Mouse (Mus musculus) mouse embryonic stem cell (cell line): ENCODE results near the gene Zfp60.
"Not testable (repeated sequence)": the region's sequence is repeated elsewhere in the genome, so short reads cannot be mapped to it uniquely, and the experiment has no call there.

Source experiments
- in situ Hi-C, 2 experiments: fragments of 300-500 bp; cut with MboI; formaldehyde crosslinking; loops; 1 replicate in 1 of 2; 3 replicates in 1 of 2; pipeline ENCODE4 v1.14.3; 2019 to 2020; ENCODE audit warnings: low sequenced_read_pairs in 2 of 2, low pct_unique_long_range_greater_than_20kb in 1 of 2, mixed read lengths in 1 of 2; ENCODE audit not compliant: unreplicated experiment in 1 of 2

The Zfp60 gene

DNA sequence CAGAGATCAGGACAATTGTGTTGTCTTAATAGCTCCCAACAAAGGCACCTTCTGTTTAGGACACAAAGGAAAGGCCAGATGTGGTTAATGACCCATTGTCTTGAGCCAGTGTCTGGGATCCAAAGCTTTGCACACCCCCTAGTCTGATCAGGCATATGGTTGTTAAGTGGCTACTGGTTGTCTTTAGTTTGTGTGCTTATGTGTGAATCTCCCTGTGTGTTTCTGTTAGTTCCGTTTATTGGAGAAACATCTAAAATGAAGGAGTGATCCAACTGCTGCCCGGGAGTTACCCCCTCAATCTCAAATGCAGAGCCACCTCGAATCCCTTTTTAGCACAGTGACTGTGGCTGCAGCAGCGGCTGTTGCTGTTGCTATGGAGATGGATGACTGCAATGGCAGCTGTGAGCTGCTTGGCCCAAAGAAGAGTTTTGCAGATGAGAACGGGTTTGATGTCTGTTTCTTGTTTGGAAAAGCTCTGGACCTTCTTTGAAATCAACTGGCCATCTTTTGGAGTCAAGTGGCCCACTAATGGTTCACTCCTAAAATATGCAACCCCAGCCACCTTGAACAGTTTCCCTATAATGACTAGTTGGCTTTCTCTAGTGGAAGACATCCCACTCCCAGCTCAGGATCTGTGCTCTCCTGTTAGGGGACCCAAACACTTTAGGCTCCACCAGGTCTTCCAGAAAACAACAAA is 25.3 kb downstream of the Zfp60 start:
- in situ Hi-C loops: no loop called here

DNA sequence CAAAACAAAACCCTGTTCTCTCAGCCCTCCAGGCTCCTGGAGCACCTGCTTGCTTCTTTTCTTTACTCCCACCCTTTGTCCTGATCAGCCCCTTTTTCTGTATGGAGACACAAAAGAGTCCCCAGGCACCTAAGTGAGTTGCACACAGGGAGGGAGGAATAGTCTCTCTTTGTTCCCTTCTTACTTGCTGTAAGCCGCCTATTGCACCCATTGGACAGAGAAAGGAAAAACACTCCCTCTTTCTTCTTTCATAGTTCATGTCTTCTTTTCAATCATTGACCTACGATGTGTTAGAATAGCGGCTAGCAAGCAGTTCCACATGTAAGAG is 25.8 kb downstream of the Zfp60 start:
- in situ Hi-C loops: no loop called here

DNA sequence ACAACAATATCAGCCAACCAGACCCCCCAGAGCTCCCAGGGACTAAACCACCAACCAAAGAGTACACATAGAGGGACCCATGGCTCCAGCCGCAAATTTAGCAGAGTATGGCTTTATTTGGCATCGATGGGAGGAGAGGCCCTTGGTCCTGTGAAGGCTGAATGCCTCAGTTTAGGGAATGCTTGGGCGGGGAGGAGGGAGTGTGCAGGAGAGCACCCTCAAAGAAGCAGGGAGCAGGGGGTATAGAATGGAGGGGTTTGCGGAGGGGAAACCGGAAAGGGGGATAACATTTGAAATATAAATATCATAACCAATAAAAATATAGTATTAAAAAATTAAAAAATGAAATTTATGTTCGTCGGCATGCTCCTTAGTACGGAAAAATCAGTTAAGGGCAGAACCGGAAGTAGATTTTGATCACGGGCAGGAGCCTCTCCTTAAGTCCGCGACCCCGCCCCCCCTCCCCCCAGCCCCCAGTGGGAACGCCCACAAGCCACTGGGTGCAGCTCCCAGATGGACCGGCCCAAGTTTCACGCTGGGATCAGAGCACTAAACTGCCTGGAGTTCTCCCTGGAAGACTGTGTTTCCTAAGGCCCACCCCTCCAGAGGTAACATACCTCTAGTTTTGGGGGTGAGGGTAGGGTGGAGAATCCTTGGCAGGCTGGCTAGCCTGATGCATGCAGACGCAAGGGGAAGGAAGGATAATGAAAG is 34.1 kb downstream of the Zfp60 start:
- in situ Hi-C loops: no loop called here

DNA sequence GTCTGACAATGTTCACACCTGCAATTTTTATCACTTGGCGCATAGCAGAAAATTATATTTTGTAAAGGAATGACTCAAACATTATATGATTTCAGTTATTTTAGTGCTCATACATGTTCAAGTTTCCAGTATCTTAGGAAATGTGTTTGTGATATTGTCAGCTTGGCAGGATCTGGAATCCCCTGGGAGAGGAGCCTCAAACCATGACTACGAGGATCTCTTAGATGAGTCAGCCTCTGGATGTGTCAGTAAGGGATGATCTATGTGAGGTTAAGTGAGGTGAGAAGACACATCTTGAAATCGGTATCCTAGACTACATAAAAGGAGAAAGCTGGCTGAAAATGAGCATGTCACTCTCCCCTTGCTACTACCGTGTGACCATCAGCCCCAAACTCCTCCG is 58.1 kb downstream of the Zfp60 start:
- in situ Hi-C loops: no loop called here

DNA sequence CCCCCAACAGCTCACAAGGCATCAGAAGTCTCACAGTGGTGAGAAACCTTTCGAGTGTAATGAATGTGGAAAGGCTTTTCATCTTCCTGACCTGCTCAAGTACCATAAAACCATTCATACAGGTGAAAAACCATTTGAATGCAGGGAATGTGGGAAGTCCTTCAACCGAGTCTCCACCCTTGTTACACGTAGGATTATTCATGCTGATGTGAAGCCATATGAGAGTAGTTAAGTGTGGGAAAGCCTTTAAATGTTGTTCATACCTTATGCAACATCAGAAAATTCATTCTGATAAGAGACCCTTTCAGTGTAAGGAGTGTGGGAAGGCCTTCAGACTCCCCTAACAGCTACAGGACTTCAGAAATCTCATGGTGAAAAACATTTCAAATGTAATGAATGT is 62.7 kb downstream of the Zfp60 start:
- in situ Hi-C loops: not testable (repeated sequence)

DNA sequence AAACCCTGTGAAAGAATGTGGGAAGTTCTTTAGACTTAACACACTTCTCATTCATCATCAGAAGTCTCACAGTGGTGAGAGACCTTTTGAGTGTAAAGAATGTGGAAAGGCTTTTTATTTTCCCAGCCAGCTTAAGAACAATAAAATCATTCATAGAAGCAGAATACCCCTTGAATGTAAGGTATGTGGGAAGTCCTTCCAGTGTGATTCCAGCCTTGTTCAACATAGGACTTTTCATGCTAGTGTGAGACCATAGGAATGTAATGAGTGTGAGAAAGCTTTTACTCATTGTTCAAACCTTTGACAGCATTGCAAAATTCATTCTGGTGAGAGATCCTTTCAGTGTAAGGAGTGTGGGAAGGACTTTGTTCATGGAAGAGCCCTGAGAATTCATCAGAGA is 63.4 kb downstream of the Zfp60 start:
- in situ Hi-C loops: no loop called here

DNA sequence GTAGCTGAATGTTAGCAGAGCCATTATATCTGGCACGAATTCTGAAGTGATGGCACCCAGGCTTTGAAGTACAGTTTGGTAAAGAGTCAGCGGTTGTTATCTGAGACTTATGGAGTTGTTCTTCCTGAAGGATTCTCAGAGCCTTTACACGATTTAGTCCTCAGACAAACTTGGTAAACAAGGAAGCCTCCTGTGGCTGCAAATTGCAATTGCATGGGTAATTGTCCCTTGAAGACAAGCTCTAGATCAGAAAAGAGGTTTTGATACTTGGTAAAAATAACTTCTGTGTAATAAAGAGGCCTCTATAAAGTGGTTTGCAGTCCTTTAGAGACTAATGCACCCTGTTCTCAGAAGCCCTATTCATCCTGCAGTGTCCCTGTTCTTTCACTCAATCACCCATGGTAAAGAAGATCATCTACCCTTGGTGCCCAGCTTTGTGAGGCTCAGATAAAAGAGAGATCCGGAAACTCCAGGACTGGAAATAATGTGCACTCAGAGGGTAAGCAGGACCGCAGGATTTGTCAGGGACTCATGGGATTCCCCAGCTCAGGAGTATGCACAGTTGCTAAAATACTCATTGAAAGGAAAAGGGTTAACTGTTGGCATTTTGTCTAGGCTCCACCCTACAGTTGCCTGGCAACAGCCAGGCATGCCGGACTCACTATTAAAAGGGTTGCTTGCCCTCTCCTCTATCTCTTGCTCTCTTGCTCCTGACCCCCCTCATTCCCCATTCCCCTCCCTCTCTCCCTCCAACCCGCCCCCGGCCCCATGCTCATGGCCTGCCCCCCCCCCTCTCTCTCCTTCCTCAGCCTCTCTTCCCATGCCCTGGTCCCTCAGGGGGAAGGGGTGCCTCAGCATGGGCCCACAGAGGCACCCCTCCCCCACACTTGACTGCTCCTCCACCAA is 67.0 kb downstream of the Zfp60 start:
- in situ Hi-C loops: no loop called here

DNA sequence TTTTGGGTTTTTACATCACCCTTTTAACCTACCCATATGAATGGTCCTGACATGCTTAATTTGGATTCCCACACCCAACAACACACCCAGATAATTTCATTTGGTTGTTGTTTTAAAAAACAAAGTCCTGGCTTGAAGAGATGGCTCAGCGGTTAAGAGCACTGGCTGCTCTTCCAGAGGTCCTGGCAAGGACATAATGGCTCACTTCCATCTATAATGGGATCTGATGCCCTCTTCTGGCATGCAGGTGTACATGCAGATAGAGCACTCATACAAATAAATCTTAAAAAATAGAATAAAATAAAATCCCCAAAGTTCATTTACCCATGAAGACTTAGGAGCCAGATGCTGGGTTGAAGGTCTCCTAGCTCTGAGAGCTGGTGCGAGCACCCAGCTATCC is 69.9 kb downstream of the Zfp60 start:
- in situ Hi-C loops: no loop called here

DNA sequence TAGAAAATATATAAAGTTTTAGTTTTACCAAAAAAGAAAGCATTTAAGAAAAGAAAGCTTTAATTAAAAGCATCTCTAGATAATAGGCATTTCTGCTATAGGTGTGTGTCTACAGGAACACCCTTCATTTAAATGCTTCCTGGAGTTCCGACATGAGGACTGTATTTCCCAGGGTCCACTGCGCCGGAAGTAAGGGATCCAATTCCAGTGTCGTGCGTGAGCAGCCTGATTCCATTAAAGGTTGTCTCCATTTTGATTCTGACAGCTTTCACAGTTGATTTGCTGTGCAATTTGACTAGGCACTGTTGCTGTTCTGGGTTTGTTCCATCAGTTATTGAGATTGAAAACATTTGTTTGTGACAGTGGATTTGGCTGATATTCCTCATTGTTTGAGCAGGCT is 71.8 kb downstream of the Zfp60 start:
- in situ Hi-C loops: no loop called here
